Comparison of ENCODE assay signal across 21 mouse cellular contexts in the genomic region with DNA sequence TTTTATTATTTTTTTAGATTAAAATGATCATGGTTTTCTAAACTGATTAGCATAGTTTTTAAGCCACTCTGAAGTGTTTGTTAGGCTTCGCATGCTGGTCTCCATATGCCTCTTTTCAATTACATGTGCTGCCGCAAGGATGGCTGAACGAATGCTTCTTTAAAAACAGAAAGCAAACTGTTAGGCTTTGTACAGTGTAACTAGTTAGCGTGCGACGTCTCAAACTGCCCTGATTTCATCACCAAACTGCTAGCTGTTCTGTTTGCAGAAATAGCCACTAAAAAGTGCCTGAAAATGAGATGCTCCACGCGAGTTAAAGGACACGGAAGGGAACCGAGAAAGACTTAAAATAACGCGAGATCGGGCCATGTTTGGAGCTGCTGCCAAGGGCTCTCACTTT.
DNase-seq lines count a peak whose midpoint lies in the region; ATAC-seq lines count a peak whose summit lies in the region.
"Had no signal": no experiment of that assay in that cellular context is flagged by ENCODE, and none has a peak within 500 bp of the region (broad histone marks: within the 10 kb centered on the region; RNA-seq: fewer than 3 reads in every experiment).

No protein-coding gene starts in this region.

- peaks cover 5% of the 10 kb centered on the region; the same call in 1 of the 2 replicates for H3K4me1 ChIP-seq in forebrain, embryonic 14.5 days (ENCODE audit: control insufficient read depth, insufficient read depth, low read length)
- no peaks in the 10 kb centered on the region for H3K4me1 ChIP-seq in forebrain, embryonic 11.5 days (replicated peaks; ENCODE audit: control insufficient read depth, insufficient read depth, low read length)
- H3K4me1 ChIP-seq: liver, embryonic 12.5 days; midbrain, embryonic 10.5 days had no signal

- H3K4me3 ChIP-seq in forebrain, embryonic 14.5 days (ENCODE audit: low read depth, low read length), result no peak overlapping the region
- no peak overlapping the region for H3K4me3 ChIP-seq in forebrain, embryonic 11.5 days (ENCODE audit: low read depth, low read length)
- H3K4me3 ChIP-seq: gastrocnemius, adult 2 months; liver, embryonic 12.5 days; midbrain, embryonic 10.5 days had no signal

- ATAC-seq in forebrain, embryonic 14.5 days, result peak; percentile 61; the same call in 1 of the 2 replicates
- ATAC-seq in forebrain, embryonic 11.5 days (replicated peaks; ENCODE audit: low FRiP score), result no peak
- ATAC-seq: activated CD4-positive, CD25-positive, alpha-beta regulatory T cell, adult 4 months; CD4-positive, CD25-positive, alpha-beta regulatory T cell, adult 4 months; liver, embryonic 12.5 days had no signal

- H3K36me3 ChIP-seq in forebrain, embryonic 14.5 days (ENCODE audit: control insufficient read depth, insufficient read depth, low read length), result no peaks in the 10 kb centered on the region
- no peaks in the 10 kb centered on the region for H3K36me3 ChIP-seq in forebrain, embryonic 11.5 days (ENCODE audit: control insufficient read depth, insufficient read depth, low read length)
- H3K36me3 ChIP-seq: G1E; liver, embryonic 12.5 days; midbrain, embryonic 10.5 days had no signal

- peak overlapping the region; percentile 29; the same call in 1 of the 2 replicates for H3K9ac ChIP-seq in forebrain, embryonic 14.5 days (ENCODE audit: low read length)
- no peak overlapping the region for H3K9ac ChIP-seq in forebrain, embryonic 11.5 days (ENCODE audit: low read length)
- H3K9ac ChIP-seq: liver, embryonic 12.5 days; lung, embryonic 14.5 days had no signal

- whole genome bisulfite sequencing in forebrain, embryonic 14.5 days, result 63% methylated on average over 13 of the region's 13 CpGs
- 89% methylated on average over 13 of the region's 13 CpGs for WGBS in forebrain, embryonic 11.5 days

- H3K27me3 ChIP-seq in forebrain, embryonic 14.5 days (replicated peaks; ENCODE audit: control insufficient read depth, insufficient read depth, low read length), result no peaks in the 10 kb centered on the region
- H3K27me3 ChIP-seq in forebrain, embryonic 11.5 days (ENCODE audit: control insufficient read depth, insufficient read depth, low read length), result no peaks in the 10 kb centered on the region
- H3K27me3 ChIP-seq: liver, embryonic 12.5 days had no signal

- no peak overlapping the region for H3K27ac ChIP-seq in forebrain, embryonic 14.5 days (ENCODE audit: low read depth, low read length)
- no peak overlapping the region for H3K27ac ChIP-seq in forebrain, embryonic 11.5 days (ENCODE audit: low read depth, low read length)
- H3K27ac ChIP-seq: gastrocnemius, adult 2 months; kidney, postnatal 0 days; liver, embryonic 12.5 days; macrophage; midbrain, embryonic 10.5 days had no signal

- no peak overlapping the region for H3K4me2 ChIP-seq in forebrain, embryonic 14.5 days (ENCODE audit: low read length)
- no peak overlapping the region for H3K4me2 ChIP-seq in forebrain, embryonic 11.5 days (ENCODE audit: low read depth, low read length, severe bottlenecking)
- H3K4me2 ChIP-seq: heart, embryonic 11.5 days; liver, embryonic 12.5 days; lung, embryonic 14.5 days had no signal

- H3K9me3 ChIP-seq in forebrain, embryonic 14.5 days (replicated peaks; ENCODE audit: control insufficient read depth, low read length), result no peaks in the 10 kb centered on the region
- no peaks in the 10 kb centered on the region for H3K9me3 ChIP-seq in forebrain, embryonic 11.5 days (ENCODE audit: control insufficient read depth, low read length)
- H3K9me3 ChIP-seq: liver, embryonic 12.5 days; midbrain, embryonic 10.5 days had no signal

- DNase-seq in forebrain, embryonic 14.5 days (ENCODE audit: low spot score), result peak; percentile 66
- DNase-seq in forebrain, embryonic 11.5 days (ENCODE audit: low spot score), result no peak
- DNase-seq in right cerebral cortex, adult 18-20 months, result peak; percentile 13
- DNase-seq in right cerebral cortex, postnatal 14 days, result no peak
- peak; percentile 25 to 39 for DNase-seq in right cerebral cortex, adult 2 months (ENCODE audit: low spot score in 2 of 2)
- DNase-seq in lung, postnatal 36 days, result no peak
- no peak for DNase-seq in urinary bladder, postnatal 36 days (ENCODE audit: low spot score in 2 of 2)
- DNase-seq: adrenal gland, postnatal 14 days; embryo, embryonic 11 days; gastrocnemius, adult 2 months; heart, postnatal 10 days; kidney, adult 18-20 months; lung, embryonic 14.5 days had no signal

Comparison
In these comparisons a context has a peak if more than half of its experiments do, and no peak if none do; other contexts are left out.
1. DNase-seq: peak in forebrain, embryonic 14.5 days (single experiment), right cerebral cortex, adult 18-20 months (single experiment) and right cerebral cortex, adult 2 months (2 of 2); none in forebrain, embryonic 11.5 days (single experiment), right cerebral cortex, postnatal 14 days (single experiment), lung, postnatal 36 days (single experiment) and urinary bladder, postnatal 36 days (0 of 2).